Mouse (Mus musculus) kidney, postnatal 0 days (tissue): Measurements from ENCODE around the gene 1700028P14Rik. TPM values are rescaled to one million over a fixed set of nuclear protein-coding genes. Genes with fewer than 3 reads are reported as not detected.

ENCODE experiments used
- ATAC-seq: fragments of 200-750 bp; cut with Nextera tagmentation; replicated peaks from 2 replicates; pipeline ENCODE4 v1.8.0; 2017; ENCODE audit warnings: low read depth, moderate number of reproducible peaks, moderate TSS enrichment, moderate library complexity; ENCODE audit not compliant: low FRiP score
- DNase-seq: peaks from one replicate; pipeline ENCODE4 v3.0.0-alpha.2; 2016; ENCODE audit warnings: low spot score
- H3K27ac ChIP-seq: fragments of 300-500 bp; sonication (generic); 2 replicates; pipeline ENCODE4 v1.5.1; 2014; ENCODE audit warnings: mild to moderate bottlenecking
- H3K27me3 ChIP-seq: fragments of 300-500 bp; sonication (generic); 2 replicates; pipeline ENCODE4 v1.6.1; 2014; ENCODE audit warnings: low read length, mixed read lengths; ENCODE audit not compliant: insufficient read depth
- H3K36me3 ChIP-seq: fragments of 300-500 bp; sonication (generic); 2 replicates; pipeline ENCODE4 v1.6.1; 2014; ENCODE audit warnings: low read length, mixed read lengths; ENCODE audit not compliant: insufficient read depth
- H3K4me1 ChIP-seq: fragments of 300-500 bp; sonication (generic); replicated peaks from 2 replicates; pipeline ENCODE4 v1.6.1; 2014; ENCODE audit warnings: antibody characterized with exemption, low read length, mixed read lengths; ENCODE audit not compliant: insufficient read depth
- H3K4me2 ChIP-seq: fragments of 300-500 bp; sonication (generic); 2 replicates; pipeline ENCODE4 v1.6.1; 2014; ENCODE audit warnings: mild to moderate bottlenecking, low read length, moderate library complexity, mixed read lengths
- H3K4me3 ChIP-seq: fragments of 300-500 bp; sonication (generic); replicated peaks from 2 replicates; pipeline ENCODE4 v1.5.1; 2014; ENCODE audit warnings: low read depth, low read length
- H3K9ac ChIP-seq: fragments of 300-500 bp; sonication (generic); 2 replicates; pipeline ENCODE4 v1.6.1; 2014; ENCODE audit warnings: low read depth, low read length
- H3K9me3 ChIP-seq: fragments of 300-500 bp; sonication (generic); replicated peaks from 2 replicates; pipeline ENCODE4 v1.6.1; 2016; ENCODE audit warnings: low read length, inconsistent platforms, mixed read lengths
- CTCF ChIP-seq: IDR thresholded peaks from 2 replicates; pipeline ENCODE4 v1.5.1; 2016; ENCODE audit warnings: antibody characterized with exemption, low read depth, mild to moderate bottlenecking, moderate library complexity
- WGBS: fragments of 180-500 bp; shearing (Covaris S2); extraction: QIAGEN DNeasy Blood & Tissue Kit; methylation state at CpG from one replicate; pipeline ENCODE4 v1.1.7; 2014; 5-methylcytosine and 5-hydroxymethylcytosine counted together
- polyA plus RNA-seq: library from polyadenylated mRNA; unstranded; fragments of >200 nt; fragmentation: Nextera tagmentation; extraction: Ambion mirVana; gene quantifications from 2 replicates; pipeline ENCODE4 v1.2.1, GENCODE M21; 2015

Gene 1700028P14Rik
- polyA plus RNA-seq, 1 experiment from 2014 or later, result 1.2 TPM

DNA sequence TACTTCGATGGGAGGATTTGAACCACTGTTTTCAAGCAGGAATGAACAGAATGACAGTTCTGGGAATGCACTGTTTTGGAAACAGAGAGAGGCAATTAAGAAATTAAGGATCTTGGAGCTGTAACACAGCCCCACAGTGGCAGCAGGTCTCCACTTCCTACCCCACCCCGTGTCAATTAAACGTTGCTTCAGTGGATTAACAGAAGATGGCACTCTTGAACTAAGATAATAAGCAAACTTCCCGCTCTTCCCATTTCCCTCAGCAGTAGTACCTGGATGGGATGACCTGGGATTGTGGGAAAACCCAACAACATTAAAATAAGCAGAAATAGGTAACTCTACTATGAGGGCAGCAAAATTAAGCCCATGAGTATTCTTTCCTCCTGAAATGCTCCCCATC, 75.9 kb downstream of the 1700028P14Rik start:
- WGBS, result 41% methylated on average over 4 of the region's 4 CpGs
- TF ChIP-seq CTCF, result peak; percentile 50
- H3K9me3 ChIP-seq, result no peaks in the 10 kb centered on the region
- H3K27me3 ChIP-seq, result no peaks in the 10 kb centered on the region
- H3K4me2 ChIP-seq, result no peak overlapping the region
- H3K4me3 ChIP-seq, result no peak overlapping the region
- no peaks in the 10 kb centered on the region for H3K4me1 ChIP-seq
- H3K27ac ChIP-seq, result no peak overlapping the region
- H3K36me3 ChIP-seq, result no peaks in the 10 kb centered on the region
- DNase-seq, result peak; percentile 28
- no peak for ATAC-seq
- H3K9ac ChIP-seq, result no peak overlapping the region

DNA sequence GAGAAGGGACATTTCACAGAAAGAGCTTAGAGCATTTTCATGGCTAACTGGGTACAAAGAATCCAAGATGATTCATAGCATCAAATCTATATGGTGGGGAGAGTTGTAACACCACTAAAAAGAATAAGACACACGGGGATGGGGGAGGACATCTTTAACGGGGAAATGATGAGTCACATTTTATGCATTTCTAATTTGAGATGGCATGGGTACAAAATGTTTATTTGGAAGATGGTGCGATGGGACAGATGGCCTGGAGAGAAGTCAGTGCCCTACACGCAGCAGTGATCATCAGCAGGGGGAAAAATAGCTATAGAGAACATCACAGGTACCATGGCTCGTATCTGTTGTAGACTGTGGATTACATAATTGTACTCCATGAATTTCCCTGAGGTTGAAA, 88.9 kb downstream of the 1700028P14Rik start:
- no peak for TF ChIP-seq CTCF
- Histone ChIP-seq H3K4me3 (no peak overlapping the region), H3K27me3 (no peaks in the 10 kb centered on the region), H3K4me1 (no peaks in the 10 kb centered on the region), H3K9ac (no peak overlapping the region), H3K36me3 (no peaks in the 10 kb centered on the region), H3K27ac (no peak overlapping the region), H3K9me3 (no peaks in the 10 kb centered on the region), H3K4me2 (no peak overlapping the region)
- no peak for DNase-seq
- no peak for ATAC-seq
- WGBS, result 85% methylated on average over 5 of the region's 5 CpGs

DNA sequence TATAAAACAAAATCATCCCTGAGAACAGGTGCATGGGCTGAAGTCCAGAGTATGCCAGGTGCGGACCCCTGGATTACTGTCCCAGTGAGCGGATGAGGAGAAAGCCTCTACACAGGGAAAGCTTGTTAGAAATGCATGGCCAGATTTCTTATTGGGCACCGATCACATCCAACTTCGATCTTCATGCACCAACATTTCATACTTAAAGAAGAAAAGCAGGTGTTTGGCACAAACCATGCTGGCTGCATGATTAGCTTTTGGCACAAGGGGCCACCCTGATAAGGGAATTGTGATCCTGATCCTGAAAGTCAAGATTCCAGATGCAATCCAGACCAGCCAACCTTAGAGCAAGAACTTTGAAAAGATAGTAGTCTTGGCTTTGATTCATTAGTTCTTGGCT, 90.0 kb downstream of the 1700028P14Rik start:
- TF ChIP-seq CTCF, result no peak
- no peak for DNase-seq
- no peaks in the 10 kb centered on the region for H3K4me1 ChIP-seq
- ATAC-seq, result no peak
- H3K27ac ChIP-seq, result no peak overlapping the region
- no peaks in the 10 kb centered on the region for H3K9me3 ChIP-seq
- no peak overlapping the region for H3K4me3 ChIP-seq
- WGBS, result 91% methylated on average over 4 of the region's 4 CpGs
- no peaks in the 10 kb centered on the region for H3K27me3 ChIP-seq
- H3K4me2 ChIP-seq, result no peak overlapping the region
- H3K36me3 ChIP-seq, result no peaks in the 10 kb centered on the region
- H3K9ac ChIP-seq, result no peak overlapping the region

DNA sequence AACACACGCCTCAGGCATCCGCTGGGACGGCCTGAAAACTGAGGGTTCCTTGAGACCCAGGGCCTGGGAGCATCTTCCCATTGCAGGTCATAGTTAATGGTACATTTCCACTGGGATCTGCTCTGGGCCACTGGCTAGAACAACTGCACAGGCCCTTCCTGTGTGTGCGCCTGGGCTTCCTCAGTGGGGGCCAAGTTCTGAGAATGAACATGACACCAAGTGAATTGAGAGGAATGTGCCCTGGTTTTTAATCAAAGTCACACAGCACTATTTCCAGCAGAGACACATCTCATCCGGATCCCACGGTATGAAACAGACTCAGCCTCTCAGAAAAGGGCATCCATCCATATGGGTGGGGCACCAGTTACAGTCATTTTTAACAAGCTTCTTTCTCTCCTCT, 90.6 kb downstream of the 1700028P14Rik start:
- TF ChIP-seq CTCF, result no peak
- WGBS, result 79% methylated on average over 6 of the region's 6 CpGs

DNA sequence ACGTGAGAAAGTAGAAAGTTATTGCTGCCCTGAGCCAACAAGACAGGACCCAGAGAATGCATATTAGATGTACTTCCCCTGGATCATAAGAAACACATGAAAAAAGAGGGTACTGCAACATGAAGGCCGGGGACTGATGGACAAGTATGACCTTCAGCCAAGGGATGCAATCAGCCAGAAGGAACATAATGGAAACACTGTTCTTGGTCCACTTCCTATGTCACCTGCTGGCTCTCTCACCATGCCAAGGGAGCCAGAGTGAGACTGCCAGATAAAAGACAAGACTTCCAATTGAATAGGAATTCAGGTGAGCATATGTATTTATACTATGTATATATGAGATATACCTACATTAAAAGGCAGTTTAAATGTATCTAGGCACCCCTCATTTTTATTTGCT, 99.2 kb downstream of the 1700028P14Rik start:
- no peak for DNase-seq
- no peak overlapping the region for H3K4me3 ChIP-seq
- no peak for TF ChIP-seq CTCF
- H3K9me3 ChIP-seq, result no peaks in the 10 kb centered on the region
- H3K27me3 ChIP-seq, result no peaks in the 10 kb centered on the region
- 69% methylated on average over 2 of the region's 2 CpGs for WGBS
- no peak overlapping the region for H3K4me2 ChIP-seq
- H3K9ac ChIP-seq, result no peak overlapping the region
- no peak for ATAC-seq
- no peaks in the 10 kb centered on the region for H3K36me3 ChIP-seq
- H3K27ac ChIP-seq, result no peak overlapping the region
- H3K4me1 ChIP-seq, result no peaks in the 10 kb centered on the region

More for the DNA sequence above, 90.6 kb downstream of the 1700028P14Rik start:
- Histone ChIP-seq H3K4me2 (no peak overlapping the region), H3K4me1 (no peaks in the 10 kb centered on the region), H3K36me3 (no peaks in the 10 kb centered on the region), H3K4me3 (no peak overlapping the region), H3K9me3 (no peaks in the 10 kb centered on the region), H3K9ac (no peak overlapping the region), H3K27ac (no peak overlapping the region), H3K27me3 (no peaks in the 10 kb centered on the region)
- DNase-seq, result no peak
- ATAC-seq, result no peak

DNA sequence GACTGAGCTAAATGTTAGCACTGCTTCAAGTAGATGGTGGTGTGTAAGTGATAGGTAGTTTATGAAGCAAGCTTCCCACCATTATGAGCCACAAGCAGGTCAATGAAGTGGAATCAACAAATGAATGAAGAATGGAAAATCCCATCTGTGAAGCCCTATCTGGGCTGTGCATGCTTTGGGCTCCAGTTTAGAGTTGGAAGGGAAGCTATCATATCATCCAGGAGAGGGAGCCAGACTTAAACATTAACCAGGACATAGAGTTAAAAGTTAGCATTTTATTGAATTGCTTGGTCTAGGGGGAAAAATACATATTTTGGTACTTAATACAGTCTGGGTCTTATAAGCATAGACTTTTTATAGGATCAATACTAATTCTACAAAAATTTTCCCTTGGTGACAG, 107.0 kb downstream of the 1700028P14Rik start:
- peak; percentile 68 for TF ChIP-seq CTCF
- Histone ChIP-seq H3K4me2 (no peak overlapping the region), H3K9me3 (no peaks in the 10 kb centered on the region), H3K36me3 (no peaks in the 10 kb centered on the region), H3K4me3 (no peak overlapping the region), H3K27me3 (no peaks in the 10 kb centered on the region), H3K9ac (no peak overlapping the region), H3K4me1 (no peaks in the 10 kb centered on the region), H3K27ac (no peak overlapping the region)
- ATAC-seq (no peak), DNase-seq (peak; percentile 78)

DNA sequence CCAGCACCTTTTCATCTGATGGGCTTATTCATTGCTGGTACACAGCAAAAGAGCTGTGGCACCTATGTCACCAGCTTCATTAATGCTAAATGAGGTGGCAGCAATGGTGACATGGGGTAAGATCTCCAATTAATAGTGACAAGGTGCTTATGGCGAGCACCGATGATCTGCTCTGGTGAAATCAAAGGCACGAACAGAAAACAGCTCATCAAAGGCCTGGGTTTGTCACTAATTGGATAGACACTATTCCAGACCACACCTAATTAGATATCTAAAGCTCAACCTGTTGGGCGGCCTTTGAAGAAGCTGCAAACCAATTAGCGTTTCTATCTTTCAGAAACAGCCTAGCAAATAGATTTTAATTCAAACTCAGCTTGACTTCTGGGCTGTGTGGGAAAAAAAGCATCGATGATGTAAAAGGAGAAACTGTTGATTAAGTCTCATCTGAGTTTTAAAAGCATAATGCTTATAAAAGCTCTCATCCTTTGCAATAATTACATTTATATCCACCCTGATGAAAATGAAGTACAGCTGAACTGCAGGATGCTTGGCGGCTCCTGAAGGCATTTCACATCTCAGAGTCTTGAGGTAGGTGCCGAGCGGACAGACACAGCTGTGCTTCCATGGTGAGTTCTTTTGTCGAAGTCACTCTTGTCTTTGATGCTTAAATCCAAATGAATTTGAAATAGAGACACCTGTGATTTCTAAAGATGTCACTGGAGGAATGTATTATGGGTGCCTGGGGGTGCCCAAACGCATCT, 109.2 kb downstream of the 1700028P14Rik start:
- no peak overlapping the region for H3K9ac ChIP-seq
- no peak overlapping the region for H3K4me3 ChIP-seq
- DNase-seq, result no peak
- no peak overlapping the region for H3K27ac ChIP-seq
- no peak for TF ChIP-seq CTCF
- no peaks in the 10 kb centered on the region for H3K27me3 ChIP-seq
- no peaks in the 10 kb centered on the region for H3K36me3 ChIP-seq
- no peak for ATAC-seq
- no peaks in the 10 kb centered on the region for H3K4me1 ChIP-seq
- WGBS, result 83% methylated on average over 11 of the region's 11 CpGs
- H3K9me3 ChIP-seq, result no peaks in the 10 kb centered on the region
- no peak overlapping the region for H3K4me2 ChIP-seq
